Mouse (Mus musculus) right cerebral cortex, postnatal 10 days (tissue): Measurements from ENCODE around the gene Midn.
A peak's percentile ranks its signal among the peaks of the same experiment; 100 is the strongest.

Source experiments
- DNase-seq, 2 experiments: peaks; one replicate each; pipeline ENCODE4 v3.0.0; 2021; ENCODE audit warnings: low spot score in 2 of 2

Midn gene

GRCm38 (mm10) chr10:80129846-80130245, 18.2 kb upstream of the Midn start:
- DNase-seq, result peak; percentile 52 to 63

GRCm38 (mm10) chr10:80130403-80131031, 17.6 kb upstream of the Midn start:
- peak in 1 of 2 experiments; percentile 35 for DNase-seq

GRCm38 (mm10) chr10:80131316-80131951, 16.6 kb upstream of the Midn start:
- DNase-seq, result peak; percentile 83 to 88

GRCm38 (mm10) chr10:80131952-80132350, 16.1 kb upstream of the Midn start:
- peak; percentile 45 to 60 for DNase-seq

- DNase-seq, result peak; percentile 69 to 71
Observed at GRCm38 (mm10) chr10:80133226-80133849, 14.7 kb upstream of the Midn start.

- peak; percentile 40 to 52 for DNase-seq
Observed at GRCm38 (mm10) chr10:80134421-80134820, 13.7 kb upstream of the Midn start.

- DNase-seq, result peak in 1 of 2 experiments; percentile 55
Observed at GRCm38 (mm10) chr10:80135161-80135560, 12.9 kb upstream of the Midn start.

GRCm38 (mm10) chr10:80135641-80136040, 12.4 kb upstream of the Midn start:
- no peak for DNase-seq

- DNase-seq, result peak; percentile 40 to 46
Observed at GRCm38 (mm10) chr10:80136179-80136951, 11.7 kb upstream of the Midn start.

GRCm38 (mm10) chr10:80136952-80137625, 11.0 kb upstream of the Midn start:
- peak; percentile 73 to 76 for DNase-seq

GRCm38 (mm10) chr10:80137626-80138552, 10.2 kb upstream of the Midn start:
- peak; percentile 67 to 84 for DNase-seq

- peak; percentile 83 to 86 for DNase-seq
Observed at GRCm38 (mm10) chr10:80138553-80139438, 9.3 kb upstream of the Midn start, which contains the start of gene Atp5d. Atp5d (plus strand) TSS chr10:80138632.

GRCm38 (mm10) chr10:80139439-80139775, 8.7 kb upstream of the Midn start:
- DNase-seq, result no peak

- no peak for DNase-seq
Observed at GRCm38 (mm10) chr10:80139975-80140665, 8.0 kb upstream of the Midn start.

- no peak for DNase-seq
Observed at GRCm38 (mm10) chr10:80140666-80141035, 7.4 kb upstream of the Midn start, which contains the start of gene Cbarp. Cbarp (minus strand) TSS chr10:80140835.

GRCm38 (mm10) chr10:80141243-80141642, 6.8 kb upstream of the Midn start:
- peak; percentile 98 for DNase-seq

GRCm38 (mm10) chr10:80141786-80142529, 6.1 kb upstream of the Midn start:
- DNase-seq, result peak; percentile 97 to 98

- no peak for DNase-seq
Observed at GRCm38 (mm10) chr10:80142530-80142925, 5.5 kb upstream of the Midn start.
